Mouse (Mus musculus): ENCODE measurements around the gene Snapc1. TPM values are rescaled to one million over a fixed set of nuclear protein-coding genes. Genes with fewer than 3 reads are reported as not detected.

Snapc1 gene
- polyA plus RNA-seq, 1 experiment from 2014 or later = 18.6 TPM

- Histone ChIP-seq H3K36me3 (0 out of 2 replicates have a peak, but pooled peaks cover 4% of the 10 kb centered on the region), H3K4me1 (replicated peaks) (peaks cover 31% of the 10 kb centered on the region), H3K27me3 (replicated peaks) (no peaks in the 10 kb centered on the region), H3K27ac (ENCODE audit: poor library complexity, severe bottlenecking) (peak overlapping the region; percentile 47), H3K4me3 (peak overlapping the region; percentile 47), H3K9me3 (replicated peaks) (no peaks in the 10 kb centered on the region), H3K4me2 (peak overlapping the region; percentile 72), H3K9ac (peak overlapping the region; percentile 64)
- no peak for ATAC-seq (ENCODE audit: insufficient number of reproducible peaks, low FRiP score)
- WGBS = 28% methylated on average over 14 of the region's 14 CpGs
Observed at GRCm38 (mm10) chr12:73953420-73954186, 10.7 kb upstream of the Snapc1 start.

GRCm38 (mm10) chr12:73954785-73955184 is 9.5 kb upstream of the Snapc1 start:
- ATAC-seq (ENCODE audit: insufficient number of reproducible peaks, low FRiP score) = no peak
- H3K27ac ChIP-seq (ENCODE audit: poor library complexity, severe bottlenecking) = no peak overlapping the region
- WGBS = 52% methylated on average over 5 of the region's 5 CpGs

GRCm38 (mm10) chr12:73957676-73958075 is 6.6 kb upstream of the Snapc1 start:
- WGBS = 89% methylated on average over 3 of the region's 3 CpGs
- H3K4me2 ChIP-seq = no peak overlapping the region
- no peak overlapping the region for H3K9ac ChIP-seq
- peaks cover 21% of the 10 kb centered on the region for H3K4me1 ChIP-seq (replicated peaks)
- H3K4me3 ChIP-seq = no peak overlapping the region
- H3K27ac ChIP-seq (ENCODE audit: poor library complexity, severe bottlenecking) = no peak overlapping the region
- ATAC-seq (ENCODE audit: insufficient number of reproducible peaks, low FRiP score) = no peak
- no peaks in the 10 kb centered on the region for H3K9me3 ChIP-seq (replicated peaks)
- H3K27me3 ChIP-seq (replicated peaks) = no peaks in the 10 kb centered on the region
- no peaks in the 10 kb centered on the region for H3K36me3 ChIP-seq

More at GRCm38 (mm10) chr12:73954785-73955184, 9.5 kb upstream of the Snapc1 start:
- Histone ChIP-seq H3K9ac (no peak overlapping the region), H3K4me3 (no peak overlapping the region), H3K4me2 (no peak overlapping the region), H3K36me3 (no peaks in the 10 kb centered on the region), H3K4me1 (replicated peaks) (peaks cover 23% of the 10 kb centered on the region), H3K27me3 (replicated peaks) (no peaks in the 10 kb centered on the region), H3K9me3 (replicated peaks) (no peaks in the 10 kb centered on the region)

- no peak for ATAC-seq (ENCODE audit: insufficient number of reproducible peaks, low FRiP score)
- H3K9ac ChIP-seq = no peak overlapping the region
- no peaks in the 10 kb centered on the region for H3K9me3 ChIP-seq (replicated peaks)
- H3K4me1 ChIP-seq (replicated peaks) = peaks cover 14% of the 10 kb centered on the region
- no peaks in the 10 kb centered on the region for H3K27me3 ChIP-seq (replicated peaks)
- 70% methylated on average over 2 of the region's 2 CpGs for WGBS
- H3K4me3 ChIP-seq = no peak overlapping the region
- H3K4me2 ChIP-seq = no peak overlapping the region
- no peaks in the 10 kb centered on the region for H3K36me3 ChIP-seq
- no peak overlapping the region for H3K27ac ChIP-seq (ENCODE audit: poor library complexity, severe bottlenecking)
Observed at GRCm38 (mm10) chr12:73958830-73959229, 5.5 kb upstream of the Snapc1 start.

GRCm38 (mm10) chr12:73969142-73969541 is 4.9 kb downstream of the Snapc1 start:
- Histone ChIP-seq H3K9me3 (replicated peaks) (peaks cover 11% of the 10 kb centered on the region), H3K36me3 (peaks cover 58% of the 10 kb centered on the region), H3K4me1 (replicated peaks) (peaks cover 8% of the 10 kb centered on the region), H3K9ac (no peak overlapping the region), H3K27me3 (replicated peaks) (no peaks in the 10 kb centered on the region), H3K4me2 (no peak overlapping the region), H3K27ac (ENCODE audit: poor library complexity, severe bottlenecking) (no peak overlapping the region), H3K4me3 (no peak overlapping the region)
- ATAC-seq (ENCODE audit: insufficient number of reproducible peaks, low FRiP score) = no peak
- 91% methylated on average over 8 of the region's 8 CpGs for WGBS

GRCm38 (mm10) chr12:73974584-73974983 is 10.3 kb downstream of the Snapc1 start:
- Histone ChIP-seq H3K4me3 (no peak overlapping the region), H3K27ac (ENCODE audit: poor library complexity, severe bottlenecking) (no peak overlapping the region), H3K36me3 (peaks cover 85% of the 10 kb centered on the region), H3K4me1 (replicated peaks) (no peaks in the 10 kb centered on the region), H3K27me3 (replicated peaks) (no peaks in the 10 kb centered on the region), H3K9ac (no peak overlapping the region), H3K4me2 (no peak overlapping the region), H3K9me3 (replicated peaks) (peaks cover 11% of the 10 kb centered on the region)
- ATAC-seq (ENCODE audit: insufficient number of reproducible peaks, low FRiP score) = no peak
- 84% methylated on average over 6 of the region's 6 CpGs for WGBS

GRCm38 (mm10) chr12:73978144-73978543 is 13.9 kb downstream of the Snapc1 start:
- no peak overlapping the region for H3K9ac ChIP-seq
- ATAC-seq (ENCODE audit: insufficient number of reproducible peaks, low FRiP score) = no peak
- no peak overlapping the region for H3K4me2 ChIP-seq
- no peak overlapping the region for H3K4me3 ChIP-seq
- no peak overlapping the region for H3K27ac ChIP-seq (ENCODE audit: poor library complexity, severe bottlenecking)
- H3K4me1 ChIP-seq (replicated peaks) = 0 out of 2 replicates have a peak, but pooled peaks cover 4% of the 10 kb centered on the region
- no peaks in the 10 kb centered on the region for H3K9me3 ChIP-seq (replicated peaks)
- 88% methylated on average over 3 of the region's 3 CpGs for WGBS
- H3K36me3 ChIP-seq = peaks cover 75% of the 10 kb centered on the region
- no peaks in the 10 kb centered on the region for H3K27me3 ChIP-seq (replicated peaks)

- Histone ChIP-seq H3K4me2 (no peak overlapping the region), H3K9ac (no peak overlapping the region), H3K27me3 (replicated peaks) (no peaks in the 10 kb centered on the region), H3K9me3 (replicated peaks) (no peaks in the 10 kb centered on the region), H3K27ac (ENCODE audit: poor library complexity, severe bottlenecking) (no peak overlapping the region), H3K4me3 (no peak overlapping the region), H3K4me1 (replicated peaks) (0 out of 2 replicates have a peak, but pooled peaks cover 4% of the 10 kb centered on the region), H3K36me3 (peaks cover 77% of the 10 kb centered on the region)
- WGBS = 89% methylated on average over 5 of the region's 5 CpGs
- ATAC-seq (ENCODE audit: insufficient number of reproducible peaks, low FRiP score) = no peak
Observed at GRCm38 (mm10) chr12:73979667-73980066, 15.4 kb downstream of the Snapc1 start.

- Histone ChIP-seq H3K27me3 (replicated peaks) (no peaks in the 10 kb centered on the region), H3K4me1 (replicated peaks) (0 out of 2 replicates have a peak, but pooled peaks cover 4% of the 10 kb centered on the region), H3K36me3 (peaks cover 74% of the 10 kb centered on the region), H3K9ac (no peak overlapping the region), H3K4me3 (no peak overlapping the region), H3K4me2 (no peak overlapping the region), H3K9me3 (replicated peaks) (no peaks in the 10 kb centered on the region), H3K27ac (ENCODE audit: poor library complexity, severe bottlenecking) (no peak overlapping the region)
- 36% methylated on average over 14 of the region's 14 CpGs for WGBS
- ATAC-seq (ENCODE audit: insufficient number of reproducible peaks, low FRiP score) = peak; percentile 89
Observed at GRCm38 (mm10) chr12:73982533-73982932, 18.3 kb downstream of the Snapc1 start.

GRCm38 (mm10) chr12:73986299-73986698 is 22.0 kb downstream of the Snapc1 start:
- Histone ChIP-seq H3K27ac (ENCODE audit: poor library complexity, severe bottlenecking) (no peak overlapping the region), H3K27me3 (replicated peaks) (no peaks in the 10 kb centered on the region), H3K36me3 (peaks cover 40% of the 10 kb centered on the region), H3K4me2 (no peak overlapping the region), H3K4me1 (replicated peaks) (0 out of 2 replicates have a peak, but pooled peaks cover 7% of the 10 kb centered on the region), H3K9me3 (replicated peaks) (no peaks in the 10 kb centered on the region), H3K4me3 (no peak overlapping the region), H3K9ac (no peak overlapping the region)
- 82% methylated on average over 7 of the region's 7 CpGs for WGBS
- ATAC-seq (ENCODE audit: insufficient number of reproducible peaks, low FRiP score) = no peak

- peaks cover 28% of the 10 kb centered on the region for H3K36me3 ChIP-seq
- H3K9me3 ChIP-seq (replicated peaks) = no peaks in the 10 kb centered on the region
- ATAC-seq (ENCODE audit: insufficient number of reproducible peaks, low FRiP score) = no peak
- H3K4me3 ChIP-seq = no peak overlapping the region
- H3K9ac ChIP-seq = no peak overlapping the region
- no peaks in the 10 kb centered on the region for H3K27me3 ChIP-seq (replicated peaks)
- 88% methylated on average over 4 of the region's 4 CpGs for WGBS
- 0 out of 2 replicates have a peak, but pooled peaks cover 3% of the 10 kb centered on the region for H3K4me1 ChIP-seq (replicated peaks)
- no peak overlapping the region for H3K4me2 ChIP-seq
- no peak overlapping the region for H3K27ac ChIP-seq (ENCODE audit: poor library complexity, severe bottlenecking)
Observed at GRCm38 (mm10) chr12:73988393-73989008, 24.2 kb downstream of the Snapc1 start.
